Mouse (Mus musculus) hindbrain, embryonic 14.5 days (tissue): ENCODE data around the gene Clic6. TPM values are rescaled to one million over a fixed set of nuclear protein-coding genes. Genes with fewer than 3 reads are reported as not detected.

ENCODE experiments used
- ATAC-seq: fragments of 200-750 bp; cut with Nextera tagmentation; 2 replicates; pipeline ENCODE4 v1.8.0; 2017; ENCODE audit warnings: moderate number of reproducible peaks, mild to moderate bottlenecking, moderate TSS enrichment, moderate library complexity; ENCODE audit not compliant: low FRiP score
- DNase-seq: peaks from one replicate; pipeline ENCODE4 v3.0.0-alpha.2; 2015; ENCODE audit warnings: low spot score
- H3K27ac ChIP-seq: fragments of 300-500 bp; sonication (generic); 2 replicates; pipeline ENCODE4 v1.5.1; 2014; ENCODE audit warnings: mild to moderate bottlenecking, moderate library complexity
- H3K27me3 ChIP-seq: fragments of 300-500 bp; sonication (generic); 2 replicates; pipeline ENCODE4 v1.6.1; 2014; ENCODE audit warnings: mild to moderate bottlenecking, low read length, mixed read lengths; ENCODE audit not compliant: control insufficient read depth, insufficient read depth
- H3K36me3 ChIP-seq: fragments of 300-500 bp; sonication (generic); replicated peaks from 2 replicates; pipeline ENCODE4 v1.6.1; 2014; ENCODE audit not compliant: control insufficient read depth, insufficient read depth
- H3K4me1 ChIP-seq: fragments of 300-500 bp; sonication (generic); replicated peaks from 2 replicates; pipeline ENCODE4 v1.6.1; 2014; ENCODE audit warnings: antibody characterized with exemption, low read length, mixed read lengths; ENCODE audit not compliant: control insufficient read depth, insufficient read depth
- H3K4me2 ChIP-seq: fragments of 300-500 bp; sonication (generic); replicated peaks from 2 replicates; pipeline ENCODE4 v1.6.1; 2014; ENCODE audit warnings: mild to moderate bottlenecking, moderate library complexity
- H3K4me3 ChIP-seq: fragments of 300-500 bp; sonication (generic); replicated peaks from 2 replicates; pipeline ENCODE4 v1.5.1; 2014; ENCODE audit warnings: mild to moderate bottlenecking, low read length
- H3K9ac ChIP-seq: fragments of 300-500 bp; sonication (generic); 2 replicates; pipeline ENCODE4 v1.6.1; 2014
- H3K9me3 ChIP-seq: fragments of 300-500 bp; sonication (generic); 2 replicates; pipeline ENCODE4 v1.6.1; 2016; ENCODE audit warnings: low read length; ENCODE audit not compliant: control insufficient read depth
- WGBS: fragments of 180-500 bp; shearing (Covaris S2); extraction: QIAGEN DNeasy Blood & Tissue Kit; methylation state at CpG from one replicate; pipeline ENCODE4 v1.1.7; 2014; 5-methylcytosine and 5-hydroxymethylcytosine counted together
- polyA plus RNA-seq: library from polyadenylated mRNA; unstranded; fragments of >200 nt; fragmentation: Nextera tagmentation; extraction: Ambion mirVana; gene quantifications from 2 replicates; pipeline ENCODE4 v1.2.1, GENCODE M21; 2014

Gene Clic6
- polyA plus RNA-seq, 1 experiment from 2014 or later, result 9.3 TPM

GRCm38 (mm10) chr16:92587836-92588235, 102.3 kb downstream of the Clic6 start:
- no peaks in the 10 kb centered on the region for H3K36me3 ChIP-seq

More at GRCm38 (mm10) chr16:92587836-92588235, 102.3 kb downstream of the Clic6 start:
- Histone ChIP-seq H3K27me3 (no peaks in the 10 kb centered on the region), H3K27ac (no peak overlapping the region), H3K4me3 (no peak overlapping the region), H3K4me1 (no peaks in the 10 kb centered on the region), H3K4me2 (no peak overlapping the region), H3K9ac (no peak overlapping the region), H3K9me3 (no peaks in the 10 kb centered on the region)
- DNase-seq (no peak), ATAC-seq (no peak)
- WGBS, result 86% methylated on average over 4 of the region's 4 CpGs

Other genes starting within 250 kb of the Clic6 start
- gene Kcne2, start 193.3 kb upstream of the Clic6 start, polyA plus RNA-seq, result 32.3 and 53.8 TPM in 2 replicates
- 63.8 and 66.1 TPM in 2 replicates for gene Smim11, start 184.4 kb upstream of the Clic6 start, polyA plus RNA-seq
- 0.17 and 0.20 TPM in 2 replicates for gene Fam243, start 164.3 kb upstream of the Clic6 start, polyA plus RNA-seq
- 0.23 TPM in 1 of 2 replicates, not detected in the other for gene Kcne1, start 126.3 kb upstream of the Clic6 start, polyA plus RNA-seq
- gene Rcan1, start 14.9 kb upstream of the Clic6 start, polyA plus RNA-seq, result 76.8 and 92.3 TPM in 2 replicates